Mouse (Mus musculus) bone marrow macrophage, adult 2 months (primary cell): ENCODE results near the gene Dnah8.

Experiments
- CTCF ChIP-seq: IDR thresholded peaks from 2 replicates; pipeline ENCODE4 v1.5.1; 2012; ENCODE audit warnings: low read depth, mild to moderate bottlenecking, low read length, moderate library complexity
- POLR2A ChIP-seq: IDR thresholded peaks from 2 replicates; pipeline ENCODE4 v1.6.1; 2012; ENCODE audit warnings: mild to moderate bottlenecking, low read depth, low read length, borderline replicate concordance

- TF ChIP-seq CTCF: no peak
- TF ChIP-seq POLR2A: no peak
These were observed 207.0 kb downstream of the Dnah8 start for GRCm38 (mm10) chr17:30831170-30831569.
